In the genomic region with DNA sequence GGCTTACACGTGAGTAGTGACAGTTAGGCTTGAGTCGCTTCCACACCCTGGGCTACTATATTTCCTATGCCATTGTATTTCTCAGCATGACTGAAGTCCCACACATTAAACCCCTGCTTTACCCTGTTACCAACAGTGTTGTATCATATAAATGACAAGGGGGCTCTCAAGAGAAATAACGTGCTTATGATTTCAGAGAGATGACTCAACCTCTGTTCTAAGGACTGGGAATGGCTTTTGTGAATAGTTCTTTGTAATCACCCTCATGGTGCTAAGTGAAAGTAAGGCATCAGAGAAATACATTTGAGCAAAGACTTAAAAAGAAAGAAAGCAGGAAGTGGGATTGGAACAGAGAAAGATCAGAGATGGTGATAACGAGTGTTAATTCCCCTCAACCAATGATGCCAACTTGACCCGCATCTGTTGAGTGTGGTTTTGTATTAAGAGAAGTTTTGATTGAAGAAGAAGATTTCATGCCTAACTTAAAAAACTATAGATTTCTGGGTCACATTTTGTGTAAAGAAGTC, we compare ENCODE assay signal across 18 mouse cellular contexts.
"Had no signal": no experiment of that assay in that cellular context is flagged by ENCODE, and none has a peak within 500 bp of the region (broad histone marks: within the 10 kb centered on the region; RNA-seq: fewer than 3 reads in every experiment).

No protein-coding gene starts in this region.

- H3K9ac ChIP-seq: intestine, embryonic 15.5 days; limb, embryonic 15.5 days; liver, embryonic 13.5 days; liver, postnatal 0 days; lung, embryonic 15.5 days; neural tube, embryonic 12.5 days; stomach, embryonic 15.5 days had no signal

- H3K9me3 ChIP-seq: intestine, embryonic 15.5 days; limb, embryonic 15.5 days; liver, embryonic 13.5 days; lung, embryonic 15.5 days; midbrain, embryonic 10.5 days; neural tube, embryonic 12.5 days; stomach, embryonic 15.5 days had no signal

- H3K4me3 ChIP-seq: intestine, embryonic 15.5 days; left cerebral cortex, adult 2 months; limb, embryonic 15.5 days; liver, embryonic 13.5 days; lung, embryonic 15.5 days; midbrain, embryonic 10.5 days; myocyte; neural tube, embryonic 12.5 days; stomach, embryonic 15.5 days had no signal

- H3K4me1 ChIP-seq: intestine, embryonic 15.5 days; liver, embryonic 13.5 days; midbrain, embryonic 10.5 days; neural tube, embryonic 12.5 days; stomach, embryonic 15.5 days had no signal

- H3K36me3 ChIP-seq: intestine, embryonic 15.5 days; limb, embryonic 15.5 days; liver, embryonic 13.5 days; lung, embryonic 15.5 days; midbrain, embryonic 10.5 days; neural tube, embryonic 12.5 days; stomach, embryonic 15.5 days had no signal

- H3K27me3 ChIP-seq: intestine, embryonic 15.5 days; limb, embryonic 15.5 days; liver, embryonic 13.5 days; lung, embryonic 15.5 days; neural tube, embryonic 12.5 days; stomach, embryonic 15.5 days had no signal

- DNase-seq: kidney, adult 18-20 months; kidney, postnatal 25 days; liver, embryonic 13.5 days; liver, postnatal 0 days; lung, postnatal 14 days; midbrain, embryonic 14.5 days; right cerebral cortex, postnatal 14 days; thymus, adult 2 months; thymus, postnatal 4 days had no signal

- ATAC-seq: intestine, embryonic 15.5 days; liver, postnatal 0 days had no signal

- H3K4me2 ChIP-seq: intestine, embryonic 15.5 days; limb, embryonic 15.5 days; liver, embryonic 13.5 days; lung, embryonic 15.5 days; neural tube, embryonic 12.5 days; stomach, embryonic 15.5 days had no signal

- H3K27ac ChIP-seq: intestine, embryonic 15.5 days; left cerebral cortex, adult 2 months; limb, embryonic 15.5 days; liver, embryonic 13.5 days; lung, embryonic 15.5 days; macrophage; midbrain, embryonic 10.5 days; neural tube, embryonic 12.5 days; stomach, embryonic 15.5 days had no signal
